Mouse (Mus musculus): ENCODE measurements around the gene Fcamr. TPM values are rescaled to one million over a fixed set of nuclear protein-coding genes. Genes with fewer than 3 reads are reported as not detected.

The Fcamr gene
- polyA plus RNA-seq, 1 experiment from 2014 or later: 0.70 TPM

DNA sequence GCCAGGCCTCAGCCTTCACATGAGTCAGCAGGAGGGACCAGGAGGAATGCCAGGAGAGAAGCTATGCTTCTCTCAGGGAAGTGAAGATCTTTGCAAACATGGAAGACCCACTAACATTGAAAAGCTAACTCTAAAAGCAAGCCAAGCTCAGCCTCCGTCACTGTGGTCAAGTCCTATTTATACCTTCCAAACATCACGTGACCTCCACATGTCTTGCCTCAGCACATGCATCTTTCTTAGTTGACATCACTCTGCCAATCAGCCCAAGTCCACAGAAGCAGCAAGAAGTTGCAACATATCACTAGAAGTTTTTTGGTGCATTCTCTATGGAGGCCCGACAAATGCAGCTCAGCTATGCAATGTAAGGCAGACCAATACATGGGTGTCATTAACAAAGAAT lies 20.8 kb upstream of the Fcamr start:
- H3K4me1 ChIP-seq: no peaks in the 10 kb centered on the region
- H3K9ac ChIP-seq: no peak overlapping the region
- no peaks in the 10 kb centered on the region for H3K27me3 ChIP-seq
- H3K4me3 ChIP-seq: no peak overlapping the region
- no peak for ATAC-seq (ENCODE audit: insufficient number of reproducible peaks, low FRiP score, low TSS enrichment, low read depth)
- H3K27ac ChIP-seq: no peak overlapping the region
- WGBS: 85% methylated on average over 3 of the region's 3 CpGs
- H3K4me2 ChIP-seq: no peak overlapping the region
- H3K36me3 ChIP-seq: no peaks in the 10 kb centered on the region
- H3K9me3 ChIP-seq: no peaks in the 10 kb centered on the region

DNA sequence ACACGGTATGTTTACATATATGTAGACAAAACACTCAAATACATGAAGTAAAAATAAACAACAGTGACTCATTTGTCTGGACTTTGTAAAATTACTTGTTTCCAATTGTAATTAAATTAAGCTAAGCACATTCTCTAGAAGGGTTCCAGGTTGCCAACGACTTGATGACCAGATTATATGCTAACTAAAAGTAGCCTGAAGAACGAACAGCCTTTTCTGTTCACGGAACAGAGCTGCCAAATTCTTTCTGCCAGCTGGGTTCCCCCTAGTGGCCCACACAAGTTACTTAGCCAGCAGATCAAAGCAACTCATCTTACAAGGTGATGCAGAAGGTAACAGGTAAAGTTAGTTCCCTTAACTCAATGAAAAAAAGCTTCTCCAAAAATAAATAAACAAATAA lies 16.6 kb upstream of the Fcamr start:
- no peaks in the 10 kb centered on the region for H3K36me3 ChIP-seq
- ATAC-seq (ENCODE audit: insufficient number of reproducible peaks, low FRiP score, low TSS enrichment, low read depth): no peak
- H3K27ac ChIP-seq: no peak overlapping the region
- no peaks in the 10 kb centered on the region for H3K9me3 ChIP-seq
- H3K4me1 ChIP-seq: no peaks in the 10 kb centered on the region
- no peak overlapping the region for H3K9ac ChIP-seq
- H3K4me2 ChIP-seq: no peak overlapping the region
- WGBS: 24% methylated on average over 4 of the region's 4 CpGs
- no peaks in the 10 kb centered on the region for H3K27me3 ChIP-seq
- no peak overlapping the region for H3K4me3 ChIP-seq

DNA sequence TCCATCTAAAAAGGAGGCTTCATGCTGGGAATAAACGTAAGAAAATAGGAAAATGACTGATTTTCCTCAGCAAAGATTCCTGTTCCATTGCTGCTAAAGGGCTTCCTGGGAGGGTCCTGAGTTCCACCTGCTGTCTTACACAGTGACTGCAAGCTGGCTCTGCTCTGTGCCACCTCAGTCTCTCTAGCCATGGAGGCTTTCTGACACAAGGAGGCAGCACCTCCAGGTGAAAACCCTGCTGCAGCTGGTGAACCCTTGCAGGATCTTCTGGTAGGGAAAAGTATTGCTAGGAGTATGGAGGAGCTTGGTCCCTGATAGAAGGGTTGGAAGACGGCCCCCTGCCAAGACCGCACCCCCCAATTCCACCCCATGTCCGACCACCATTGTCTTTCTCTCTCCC lies 13.7 kb upstream of the Fcamr start:
- H3K4me3 ChIP-seq: no peak overlapping the region
- H3K27me3 ChIP-seq: no peaks in the 10 kb centered on the region
- WGBS: 36% methylated on average over 4 of the region's 4 CpGs
- no peak overlapping the region for H3K4me2 ChIP-seq
- no peak overlapping the region for H3K9ac ChIP-seq
- ATAC-seq (ENCODE audit: insufficient number of reproducible peaks, low FRiP score, low TSS enrichment, low read depth): no peak
- H3K9me3 ChIP-seq: no peaks in the 10 kb centered on the region
- H3K27ac ChIP-seq: no peak overlapping the region
- H3K36me3 ChIP-seq: no peaks in the 10 kb centered on the region
- H3K4me1 ChIP-seq: no peaks in the 10 kb centered on the region

GRCm38 (mm10) chr1:130789512-130790451 lies 10.9 kb upstream of the Fcamr start:
- H3K36me3 ChIP-seq: no peaks in the 10 kb centered on the region
- H3K4me3 ChIP-seq: no peak overlapping the region
- WGBS: 70% methylated on average over 3 of the region's 3 CpGs
- H3K4me1 ChIP-seq: no peaks in the 10 kb centered on the region
- H3K4me2 ChIP-seq: no peak overlapping the region
- no peaks in the 10 kb centered on the region for H3K9me3 ChIP-seq
- H3K27me3 ChIP-seq: no peaks in the 10 kb centered on the region
- H3K27ac ChIP-seq: no peak overlapping the region
- peak; percentile 52; the same call in 1 of the 2 replicates for ATAC-seq (ENCODE audit: insufficient number of reproducible peaks, low FRiP score, low TSS enrichment, low read depth)
- no peak overlapping the region for H3K9ac ChIP-seq

DNA sequence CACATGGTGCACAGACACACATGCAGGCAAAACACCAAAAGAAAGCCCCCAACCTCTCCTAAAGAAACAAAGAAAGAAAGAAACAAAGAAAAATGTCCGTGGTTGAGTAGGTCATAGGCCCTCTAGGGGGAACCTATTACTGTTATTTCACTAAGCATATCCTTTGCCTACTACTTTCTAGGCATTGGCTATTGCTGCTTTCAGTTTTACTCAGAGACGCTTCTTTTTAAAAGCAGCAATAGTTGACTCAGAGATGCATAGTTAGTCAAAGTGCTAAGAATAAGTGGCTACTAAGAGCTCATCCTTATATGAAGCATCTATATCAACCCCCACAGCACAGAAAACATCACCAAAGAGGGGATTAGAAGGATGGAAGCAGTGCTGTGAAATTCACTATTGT lies 5.4 kb upstream of the Fcamr start:
- H3K27me3 ChIP-seq: no peaks in the 10 kb centered on the region
- H3K27ac ChIP-seq: no peak overlapping the region
- no peak for ATAC-seq (ENCODE audit: insufficient number of reproducible peaks, low FRiP score, low TSS enrichment, low read depth)
- H3K36me3 ChIP-seq: no peaks in the 10 kb centered on the region
- no peak overlapping the region for H3K9ac ChIP-seq
- H3K9me3 ChIP-seq: no peaks in the 10 kb centered on the region
- no peak overlapping the region for H3K4me2 ChIP-seq
- 77% methylated on average over 2 of the region's 2 CpGs for WGBS
- H3K4me3 ChIP-seq: no peak overlapping the region
- no peaks in the 10 kb centered on the region for H3K4me1 ChIP-seq

- Histone ChIP-seq H3K27ac (no peak overlapping the region), H3K9me3 (no peaks in the 10 kb centered on the region), H3K4me1 (no peaks in the 10 kb centered on the region), H3K36me3 (no peaks in the 10 kb centered on the region), H3K4me2 (no peak overlapping the region), H3K4me3 (no peak overlapping the region), H3K9ac (no peak overlapping the region), H3K27me3 (no peaks in the 10 kb centered on the region)
- 72% methylated on average over 8 of the region's 8 CpGs for WGBS
- no peak for ATAC-seq (ENCODE audit: insufficient number of reproducible peaks, low FRiP score, low TSS enrichment, low read depth)
Observed at GRCm38 (mm10) chr1:130796967-130797684, 3.6 kb upstream of the Fcamr start.

DNA sequence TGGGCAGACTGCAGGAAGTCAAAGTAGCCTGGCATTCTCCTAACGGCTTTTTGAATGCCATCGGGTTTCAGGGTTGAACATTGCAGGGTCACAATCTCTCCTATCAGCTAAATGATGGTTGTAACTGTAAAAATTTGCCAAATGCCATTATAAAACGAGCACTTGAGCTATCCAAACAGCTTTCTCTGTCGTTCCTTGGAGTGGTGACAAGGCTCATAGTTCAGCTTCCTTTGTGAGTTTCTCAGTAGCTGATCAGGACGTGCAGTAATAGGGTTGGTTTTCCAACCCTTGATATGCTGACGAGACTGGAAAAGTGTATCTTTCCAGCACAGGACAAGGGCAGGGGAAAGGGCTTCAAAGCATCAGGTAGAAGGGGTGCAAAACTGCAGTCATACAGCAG lies 2.7 kb upstream of the Fcamr start:
- Histone ChIP-seq H3K27ac (no peak overlapping the region), H3K4me1 (no peaks in the 10 kb centered on the region), H3K9ac (no peak overlapping the region), H3K4me3 (no peak overlapping the region), H3K27me3 (no peaks in the 10 kb centered on the region), H3K36me3 (no peaks in the 10 kb centered on the region), H3K9me3 (no peaks in the 10 kb centered on the region), H3K4me2 (no peak overlapping the region)
- no peak for ATAC-seq (ENCODE audit: insufficient number of reproducible peaks, low FRiP score, low TSS enrichment, low read depth)
- 50% methylated on average over 6 of the region's 6 CpGs for WGBS

DNA sequence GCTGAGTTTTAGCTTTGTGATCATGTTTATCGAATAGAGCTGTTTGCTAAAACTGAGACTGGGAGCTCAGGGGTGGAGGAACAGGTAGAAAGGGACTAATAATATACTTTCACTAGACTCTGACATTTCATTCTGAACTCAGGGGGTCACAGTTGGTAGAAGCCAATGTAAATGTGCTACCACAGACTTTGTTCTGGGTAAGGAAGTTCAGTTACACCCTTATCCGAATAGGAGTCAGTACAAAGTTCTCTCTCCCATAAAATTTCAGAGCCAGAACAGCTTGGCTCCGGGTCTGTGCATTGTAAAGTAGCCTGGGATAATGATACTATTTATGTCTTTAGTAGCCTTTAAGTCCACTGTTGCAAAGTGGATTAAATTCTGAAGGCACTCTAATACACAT lies 2.2 kb upstream of the Fcamr start:
- Histone ChIP-seq H3K36me3 (no peaks in the 10 kb centered on the region), H3K27ac (no peak overlapping the region), H3K9ac (no peak overlapping the region), H3K9me3 (no peaks in the 10 kb centered on the region), H3K27me3 (no peaks in the 10 kb centered on the region), H3K4me1 (no peaks in the 10 kb centered on the region), H3K4me2 (no peak overlapping the region), H3K4me3 (no peak overlapping the region)
- 40% methylated on average over 3 of the region's 3 CpGs for WGBS
- ATAC-seq (ENCODE audit: insufficient number of reproducible peaks, low FRiP score, low TSS enrichment, low read depth): no peak

DNA sequence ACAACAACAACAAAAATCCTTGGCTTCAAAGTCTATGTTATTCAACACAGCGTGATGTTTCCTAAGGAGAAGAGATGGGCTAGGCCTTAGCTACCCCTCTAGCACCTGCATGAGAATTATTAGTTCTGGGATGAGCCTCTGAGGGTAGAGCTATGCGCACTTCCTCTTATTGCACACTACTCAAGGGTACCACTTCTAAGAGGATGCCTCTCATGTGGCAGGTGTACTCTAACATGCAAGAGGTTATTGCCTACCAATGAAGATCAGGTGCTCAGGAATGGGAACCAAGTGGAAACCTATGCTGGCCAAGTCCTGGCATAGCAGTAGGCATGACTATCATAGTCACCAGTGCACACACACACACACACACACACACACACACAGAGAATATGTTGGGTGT lies 1.3 kb upstream of the Fcamr start:
- ATAC-seq (ENCODE audit: insufficient number of reproducible peaks, low FRiP score, low TSS enrichment, low read depth): no peak

DNA sequence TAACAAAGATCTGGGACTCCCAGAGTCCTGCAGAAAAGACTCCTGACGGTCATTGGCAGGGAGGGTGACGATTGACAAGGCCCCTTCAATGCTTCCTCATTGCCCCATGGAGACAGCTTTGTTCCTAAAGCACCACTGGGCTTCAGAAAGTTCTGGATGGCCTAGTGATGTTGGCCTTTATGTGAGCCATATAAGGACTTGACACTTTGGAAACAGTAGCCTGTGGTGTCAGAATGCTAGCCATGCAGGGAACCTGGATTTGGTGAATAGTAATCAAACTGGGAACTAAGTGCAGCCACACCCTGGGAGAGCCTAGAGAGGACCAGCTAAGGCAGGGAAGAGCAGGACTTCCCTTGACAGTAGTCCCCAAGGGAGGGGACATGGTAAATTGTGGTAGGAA lies 809 bp downstream of the Fcamr start:
- no peak for ATAC-seq (ENCODE audit: insufficient number of reproducible peaks, low FRiP score, low TSS enrichment, low read depth)
- Histone ChIP-seq H3K4me2 (no peak overlapping the region), H3K9ac (no peak overlapping the region), H3K36me3 (no peaks in the 10 kb centered on the region), H3K27me3 (no peaks in the 10 kb centered on the region), H3K27ac (no peak overlapping the region), H3K4me3 (no peak overlapping the region), H3K9me3 (no peaks in the 10 kb centered on the region), H3K4me1 (no peaks in the 10 kb centered on the region)
- WGBS: 80% methylated on average over 2 of the region's 2 CpGs

More for the DNA sequence above, 1.3 kb upstream of the Fcamr start:
- no peak overlapping the region for H3K27ac ChIP-seq
- no peaks in the 10 kb centered on the region for H3K36me3 ChIP-seq
- H3K4me1 ChIP-seq: no peaks in the 10 kb centered on the region
- no peak overlapping the region for H3K4me3 ChIP-seq
- H3K4me2 ChIP-seq: no peak overlapping the region
- no peaks in the 10 kb centered on the region for H3K9me3 ChIP-seq
- no peak overlapping the region for H3K9ac ChIP-seq
- H3K27me3 ChIP-seq: no peaks in the 10 kb centered on the region
- WGBS: 73% methylated on average over 2 of the region's 2 CpGs

DNA sequence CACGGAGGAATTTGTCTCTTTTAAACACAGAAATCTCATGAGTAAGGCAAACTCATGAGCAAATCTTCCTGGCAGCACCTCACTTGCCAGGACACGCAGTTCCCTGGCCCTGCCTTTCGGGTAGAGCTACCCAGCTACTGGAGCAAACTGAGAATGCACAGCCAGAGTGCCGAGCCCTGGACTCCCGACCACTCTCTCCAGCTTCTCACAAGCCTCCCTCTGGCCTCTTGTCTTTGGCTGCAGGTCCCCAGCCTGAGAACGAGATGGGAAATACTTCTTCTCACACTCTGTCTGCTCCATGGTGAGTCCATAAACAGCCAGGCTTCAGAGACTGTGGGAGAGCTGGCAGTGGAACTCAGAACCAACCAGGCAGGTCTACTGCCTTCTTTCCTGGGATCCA lies 2.3 kb downstream of the Fcamr start:
- Histone ChIP-seq H3K9ac (no peak overlapping the region), H3K4me3 (no peak overlapping the region), H3K4me2 (no peak overlapping the region), H3K27me3 (no peaks in the 10 kb centered on the region), H3K27ac (no peak overlapping the region), H3K9me3 (no peaks in the 10 kb centered on the region), H3K36me3 (no peaks in the 10 kb centered on the region), H3K4me1 (no peaks in the 10 kb centered on the region)
- WGBS: 45% methylated on average over 6 of the region's 6 CpGs
- ATAC-seq (ENCODE audit: insufficient number of reproducible peaks, low FRiP score, low TSS enrichment, low read depth): no peak

DNA sequence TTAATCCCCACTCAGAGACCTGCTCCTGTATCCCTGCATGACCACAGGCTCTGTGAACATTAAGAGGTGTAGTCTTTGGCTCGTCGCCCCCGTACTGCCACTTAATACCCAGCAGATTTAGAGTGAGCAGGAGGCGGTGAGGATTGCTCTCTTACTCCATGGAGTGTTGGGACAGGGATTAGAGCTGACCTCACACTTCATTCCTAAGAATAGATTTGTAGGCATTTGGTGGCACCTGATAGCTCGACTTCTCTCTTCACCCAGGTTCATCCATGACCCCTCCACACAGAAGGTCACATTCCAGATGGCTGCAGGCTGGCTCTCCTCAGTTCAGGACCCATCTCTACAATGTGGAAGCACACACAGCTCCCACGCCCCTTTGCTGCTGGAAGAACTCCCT lies 3.6 kb downstream of the Fcamr start:
- H3K4me3 ChIP-seq: no peak overlapping the region
- H3K36me3 ChIP-seq: no peaks in the 10 kb centered on the region
- H3K4me1 ChIP-seq: no peaks in the 10 kb centered on the region
- no peaks in the 10 kb centered on the region for H3K9me3 ChIP-seq
- ATAC-seq (ENCODE audit: insufficient number of reproducible peaks, low FRiP score, low TSS enrichment, low read depth): no peak
- H3K9ac ChIP-seq: no peak overlapping the region
- H3K27me3 ChIP-seq: no peaks in the 10 kb centered on the region
- no peak overlapping the region for H3K27ac ChIP-seq
- H3K4me2 ChIP-seq: no peak overlapping the region
- 65% methylated on average over 6 of the region's 6 CpGs for WGBS
